Mouse (Mus musculus) forebrain, embryonic 12.5 days (tissue): ENCODE measurements at regions not wholly inside any gene's neighbourhood (a gene's known extent, or its start where the extent isn't known, plus 50 kb on each side); places are given as distances from the start of the nearest gene placed in this dataset.

ENCODE experiments used
- ATAC-seq: fragments of 200-750 bp; cut with Nextera tagmentation; 2 replicates; pipeline ENCODE4 v1.8.0; 2017; ENCODE audit warnings: moderate TSS enrichment; ENCODE audit not compliant: low FRiP score
- H3K27ac ChIP-seq: fragments of 300-500 bp; sonication (generic); 2 replicates; pipeline ENCODE4 v1.5.1; 2016; ENCODE audit warnings: mild to moderate bottlenecking
- H3K27me3 ChIP-seq: fragments of 300-500 bp; sonication (generic); 2 replicates; pipeline ENCODE4 v1.6.1; 2016; ENCODE audit warnings: mild to moderate bottlenecking
- H3K36me3 ChIP-seq: fragments of 300-500 bp; sonication (generic); replicated peaks from 2 replicates; pipeline ENCODE4 v1.6.1; 2016; ENCODE audit warnings: mild to moderate bottlenecking
- H3K4me1 ChIP-seq: fragments of 300-500 bp; sonication (generic); 2 replicates; pipeline ENCODE4 v1.6.1; 2016
- H3K4me2 ChIP-seq: fragments of 300-500 bp; sonication (generic); 2 replicates; pipeline ENCODE4 v1.6.1; 2016; ENCODE audit warnings: mild to moderate bottlenecking, moderate library complexity
- H3K4me3 ChIP-seq: fragments of 300-500 bp; sonication (generic); replicated peaks from 2 replicates; pipeline ENCODE4 v1.5.1; 2016; ENCODE audit warnings: mild to moderate bottlenecking
- H3K9ac ChIP-seq: fragments of 300-500 bp; sonication (generic); 2 replicates; pipeline ENCODE4 v1.6.1; 2016; ENCODE audit warnings: mild to moderate bottlenecking
- H3K9me3 ChIP-seq: fragments of 300-500 bp; sonication (generic); 2 replicates; pipeline ENCODE4 v1.6.1; 2016
- WGBS: fragments of 180-500 bp; shearing (Covaris S2); methylation state at CpG from one replicate; pipeline ENCODE4 v1.1.7; 2016; 5-methylcytosine and 5-hydroxymethylcytosine counted together

- Histone ChIP-seq H3K4me2 (no peak overlapping the region), H3K4me3 (no peak overlapping the region), H3K9ac (no peak overlapping the region), H3K27ac (no peak overlapping the region), H3K4me1 (no peaks in the 10 kb centered on the region), H3K36me3 (no peaks in the 10 kb centered on the region), H3K9me3 (no peaks in the 10 kb centered on the region), H3K27me3 (no peaks in the 10 kb centered on the region)
- WGBS = 88% methylated on average over 4 of the region's 4 CpGs
- no peak for ATAC-seq
These were observed 57.8 kb upstream of the Zfand5 start for GRCm38 (mm10) chr19:21214253-21214652.

GRCm38 (mm10) chr19:21193461-21193860 is 78.6 kb upstream of the Zfand5 start:
- no peaks in the 10 kb centered on the region for H3K9me3 ChIP-seq
- no peaks in the 10 kb centered on the region for H3K4me1 ChIP-seq
- H3K27me3 ChIP-seq = no peaks in the 10 kb centered on the region
- H3K27ac ChIP-seq = no peak overlapping the region
- no peak overlapping the region for H3K9ac ChIP-seq
- no peak for ATAC-seq
- 81% methylated on average over 10 of the region's 10 CpGs for WGBS
- no peak overlapping the region for H3K4me3 ChIP-seq
- no peak overlapping the region for H3K4me2 ChIP-seq
- H3K36me3 ChIP-seq = no peaks in the 10 kb centered on the region

GRCm38 (mm10) chr19:21192576-21192975 is 79.5 kb upstream of the Zfand5 start:
- WGBS = 86% methylated on average over 6 of the region's 6 CpGs
- Histone ChIP-seq H3K4me1 (no peaks in the 10 kb centered on the region), H3K9ac (no peak overlapping the region), H3K27me3 (no peaks in the 10 kb centered on the region), H3K36me3 (no peaks in the 10 kb centered on the region), H3K4me3 (no peak overlapping the region), H3K4me2 (no peak overlapping the region), H3K9me3 (no peaks in the 10 kb centered on the region), H3K27ac (no peak overlapping the region)
- ATAC-seq = no peak

DNA sequence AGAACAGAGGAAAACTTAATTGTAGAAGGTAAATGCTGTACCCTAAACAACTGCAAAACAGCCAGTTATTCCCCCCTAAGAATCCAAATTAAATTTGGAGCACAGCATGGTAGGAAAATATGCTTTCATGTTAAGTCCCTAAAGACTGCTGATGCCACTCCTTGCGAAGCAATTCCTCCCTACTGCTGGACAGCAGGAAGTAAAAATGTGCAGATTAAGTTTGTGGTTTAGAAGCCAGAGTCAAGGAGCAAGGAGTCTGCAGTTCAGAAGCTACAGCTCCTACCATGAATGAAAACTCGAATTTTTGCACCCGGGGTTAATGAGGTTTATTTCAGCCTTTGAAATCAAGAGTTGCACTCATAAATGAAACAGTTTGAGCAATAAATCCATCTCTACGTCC is 82.9 kb upstream of the Zfand5 start:
- no peak overlapping the region for H3K27ac ChIP-seq
- no peaks in the 10 kb centered on the region for H3K27me3 ChIP-seq
- no peak for ATAC-seq
- H3K9me3 ChIP-seq = no peaks in the 10 kb centered on the region
- H3K36me3 ChIP-seq = no peaks in the 10 kb centered on the region
- no peak overlapping the region for H3K4me3 ChIP-seq
- WGBS = 77% methylated on average over 4 of the region's 4 CpGs
- no peak overlapping the region for H3K4me2 ChIP-seq
- no peaks in the 10 kb centered on the region for H3K4me1 ChIP-seq
- H3K9ac ChIP-seq = no peak overlapping the region

DNA sequence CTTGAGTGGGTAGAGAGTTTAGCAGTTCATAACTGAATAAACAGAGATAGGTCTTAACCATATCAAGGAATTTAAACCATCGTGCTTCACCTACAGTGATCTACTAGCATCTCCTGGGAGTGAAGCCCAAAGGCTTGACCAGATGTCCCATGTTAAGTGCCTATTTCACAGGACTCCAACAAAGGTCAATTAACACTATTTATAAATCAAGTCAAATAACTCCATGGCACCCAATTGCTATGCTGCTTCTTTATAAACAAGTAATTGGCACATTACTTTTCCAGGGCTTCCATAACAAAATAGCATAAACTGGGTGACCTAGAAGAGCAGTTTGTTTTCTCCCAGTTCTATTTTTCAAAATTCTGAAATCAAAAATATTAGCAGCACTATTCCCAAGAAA is 85.4 kb upstream of the Zfand5 start:
- Histone ChIP-seq H3K4me3 (no peak overlapping the region), H3K27me3 (no peaks in the 10 kb centered on the region), H3K9me3 (no peaks in the 10 kb centered on the region), H3K9ac (no peak overlapping the region), H3K36me3 (no peaks in the 10 kb centered on the region), H3K4me1 (no peaks in the 10 kb centered on the region), H3K27ac (no peak overlapping the region), H3K4me2 (no peak overlapping the region)
- ATAC-seq = no peak
- WGBS = 88% methylated on average over 1 of the region's 1 CpGs

DNA sequence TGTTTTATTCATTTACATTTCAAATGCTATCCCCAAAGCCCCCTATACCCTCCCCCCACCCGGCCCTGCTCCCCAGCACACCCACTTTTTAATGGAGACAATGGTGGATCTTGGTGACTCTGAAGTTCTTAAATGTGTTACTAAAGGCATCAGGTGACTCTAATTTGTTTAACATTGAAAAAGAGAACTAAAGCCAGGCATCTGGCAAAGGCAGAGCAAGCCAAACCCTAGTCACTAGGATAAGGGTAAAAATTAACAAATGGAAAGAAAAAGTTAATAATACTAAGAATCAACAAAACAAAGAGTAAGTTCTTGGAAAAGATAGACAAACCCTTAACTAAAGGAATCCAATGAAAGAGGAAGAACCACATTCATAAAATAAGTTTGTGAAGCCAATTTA is 86.1 kb upstream of the Zfand5 start:
- Histone ChIP-seq H3K4me1 (no peaks in the 10 kb centered on the region), H3K27ac (no peak overlapping the region), H3K4me3 (no peak overlapping the region), H3K9me3 (no peaks in the 10 kb centered on the region), H3K9ac (no peak overlapping the region), H3K36me3 (no peaks in the 10 kb centered on the region), H3K4me2 (no peak overlapping the region), H3K27me3 (no peaks in the 10 kb centered on the region)
- no peak for ATAC-seq
- WGBS = 88% methylated on average over 1 of the region's 1 CpGs

DNA sequence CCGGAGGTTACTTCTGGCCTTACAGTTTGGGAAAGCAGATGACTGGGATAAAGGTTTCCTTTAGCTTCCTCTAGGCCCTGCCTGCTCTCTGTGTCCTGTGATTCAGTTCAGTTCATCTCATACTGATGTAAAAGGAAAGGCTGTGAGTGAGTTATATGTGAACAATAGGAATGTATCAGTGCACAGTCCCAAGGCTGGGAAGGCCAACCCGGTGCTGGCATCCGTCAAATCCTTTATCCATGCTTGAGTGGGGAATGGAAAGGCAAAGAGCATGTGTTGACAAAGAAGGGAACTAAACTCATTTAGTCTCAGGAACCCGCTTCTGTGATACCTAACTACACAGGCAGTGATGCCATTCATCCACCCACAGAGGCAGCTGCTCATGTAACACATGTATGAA is 89.0 kb upstream of the Zfand5 start:
- no peak overlapping the region for H3K27ac ChIP-seq
- WGBS = 86% methylated on average over 4 of the region's 4 CpGs
- no peak for ATAC-seq
- H3K36me3 ChIP-seq = no peaks in the 10 kb centered on the region
- no peaks in the 10 kb centered on the region for H3K9me3 ChIP-seq
- no peak overlapping the region for H3K4me2 ChIP-seq
- no peaks in the 10 kb centered on the region for H3K4me1 ChIP-seq
- no peak overlapping the region for H3K9ac ChIP-seq
- H3K4me3 ChIP-seq = no peak overlapping the region
- H3K27me3 ChIP-seq = no peaks in the 10 kb centered on the region

- H3K27me3 ChIP-seq = no peaks in the 10 kb centered on the region
- no peaks in the 10 kb centered on the region for H3K9me3 ChIP-seq
- WGBS = 100% methylated on average over 1 of the region's 1 CpGs
- no peak for ATAC-seq
- H3K27ac ChIP-seq = no peak overlapping the region
- no peak overlapping the region for H3K4me2 ChIP-seq
- no peak overlapping the region for H3K9ac ChIP-seq
- H3K4me3 ChIP-seq = no peak overlapping the region
- H3K4me1 ChIP-seq = peaks cover 6% of the 10 kb centered on the region; the same call in 1 of the 2 replicates
- no peaks in the 10 kb centered on the region for H3K36me3 ChIP-seq
These were observed 92.2 kb upstream of the Zfand5 start for GRCm38 (mm10) chr19:21179886-21180285.

DNA sequence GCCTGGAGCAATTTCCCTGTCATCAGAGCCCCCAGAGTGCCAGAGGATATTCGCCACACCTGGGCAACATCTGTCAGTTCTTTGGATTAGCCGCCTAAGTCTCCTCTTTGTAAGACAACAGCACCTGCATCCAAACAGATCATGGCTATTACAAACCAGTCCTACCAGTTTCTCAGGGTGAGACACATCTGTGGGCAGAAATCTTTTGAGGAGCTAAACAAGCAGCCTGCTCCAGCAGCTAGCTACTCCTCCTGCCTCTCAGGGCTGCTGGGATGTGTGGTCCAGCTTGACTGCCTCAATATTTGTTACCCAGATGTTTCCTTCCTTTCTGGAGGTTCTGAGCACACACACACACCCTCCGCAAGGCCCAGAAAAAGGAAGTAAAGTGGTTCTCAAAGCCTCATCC is 96.6 kb upstream of the Zfand5 start:
- ATAC-seq = no peak
- Histone ChIP-seq H3K36me3 (no peaks in the 10 kb centered on the region), H3K27ac (no peak overlapping the region), H3K4me2 (no peak overlapping the region), H3K4me3 (no peak overlapping the region), H3K4me1 (peaks cover 10% of the 10 kb centered on the region; the same call in 1 of the 2 replicates), H3K27me3 (peaks cover 4% of the 10 kb centered on the region; the same call in 1 of the 2 replicates), H3K9ac (no peak overlapping the region), H3K9me3 (no peaks in the 10 kb centered on the region)
- WGBS = 64% methylated on average over 3 of the region's 3 CpGs

- H3K4me1 ChIP-seq = peaks cover 10% of the 10 kb centered on the region; the same call in 1 of the 2 replicates
- no peaks in the 10 kb centered on the region for H3K36me3 ChIP-seq
- H3K27ac ChIP-seq = no peak overlapping the region
- H3K9me3 ChIP-seq = no peaks in the 10 kb centered on the region
- no peak overlapping the region for H3K4me2 ChIP-seq
- H3K27me3 ChIP-seq = peaks cover 4% of the 10 kb centered on the region; the same call in 1 of the 2 replicates
- H3K4me3 ChIP-seq = no peak overlapping the region
- ATAC-seq = no peak
- H3K9ac ChIP-seq = no peak overlapping the region
- WGBS = 55% methylated on average over 5 of the region's 5 CpGs
These were observed 97.4 kb upstream of the Zfand5 start for GRCm38 (mm10) chr19:21174636-21175035.

DNA sequence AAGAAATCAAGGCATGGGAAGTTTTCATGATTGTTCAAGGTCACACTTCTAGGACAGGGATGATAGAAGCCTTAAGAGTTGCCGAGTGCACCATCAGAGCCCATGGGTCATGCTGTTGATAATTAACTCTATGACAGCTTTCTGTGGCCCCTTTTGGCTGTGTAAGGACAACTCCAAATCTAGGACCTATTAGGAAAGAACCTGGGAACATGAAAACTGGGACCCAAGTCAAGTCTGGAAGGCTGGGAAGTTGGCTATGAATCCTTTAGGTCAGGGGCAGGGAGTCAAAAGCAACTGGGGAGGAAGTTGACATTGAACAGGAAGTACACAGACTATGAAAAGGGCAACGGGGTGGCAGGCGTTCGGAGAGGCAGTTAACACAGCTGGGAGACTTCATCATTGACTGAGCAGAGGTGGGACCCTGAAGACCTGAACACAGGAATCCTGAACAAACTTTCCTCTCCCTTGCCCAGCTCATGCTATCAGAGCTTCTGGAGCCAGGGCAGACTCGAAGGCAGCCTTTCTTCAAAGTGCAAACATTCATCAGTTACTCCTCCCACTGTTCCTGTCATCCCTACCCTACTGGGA is 98.1 kb upstream of the Zfand5 start:
- H3K9ac ChIP-seq = no peak overlapping the region
- H3K4me1 ChIP-seq = peaks cover 10% of the 10 kb centered on the region; the same call in 1 of the 2 replicates
- no peak overlapping the region for H3K4me2 ChIP-seq
- no peaks in the 10 kb centered on the region for H3K36me3 ChIP-seq
- H3K9me3 ChIP-seq = no peaks in the 10 kb centered on the region
- no peak overlapping the region for H3K4me3 ChIP-seq
- no peak for ATAC-seq
- H3K27me3 ChIP-seq = peaks cover 4% of the 10 kb centered on the region; the same call in 1 of the 2 replicates
- 82% methylated on average over 5 of the region's 5 CpGs for WGBS
- no peak overlapping the region for H3K27ac ChIP-seq

- Histone ChIP-seq H3K9ac (no peak overlapping the region), H3K4me1 (peaks cover 19% of the 10 kb centered on the region), H3K27me3 (peaks cover 4% of the 10 kb centered on the region; the same call in 1 of the 2 replicates), H3K4me2 (no peak overlapping the region), H3K4me3 (no peak overlapping the region), H3K27ac (no peak overlapping the region), H3K9me3 (no peaks in the 10 kb centered on the region), H3K36me3 (no peaks in the 10 kb centered on the region)
- 72% methylated on average over 2 of the region's 2 CpGs for WGBS
- ATAC-seq = no peak
These were observed 100.9 kb upstream of the Zfand5 start for GRCm38 (mm10) chr19:21171191-21171590.

GRCm38 (mm10) chr19:21170785-21171184 is 101.3 kb upstream of the Zfand5 start:
- peaks cover 4% of the 10 kb centered on the region; the same call in 1 of the 2 replicates for H3K27me3 ChIP-seq
- H3K4me1 ChIP-seq = peaks cover 23% of the 10 kb centered on the region
- no peak overlapping the region for H3K9ac ChIP-seq
- no peak overlapping the region for H3K4me3 ChIP-seq
- no peaks in the 10 kb centered on the region for H3K36me3 ChIP-seq
- WGBS = 73% methylated on average over 2 of the region's 2 CpGs
- no peak overlapping the region for H3K4me2 ChIP-seq
- H3K9me3 ChIP-seq = no peaks in the 10 kb centered on the region
- ATAC-seq = no peak
- H3K27ac ChIP-seq = no peak overlapping the region
